Mouse (Mus musculus): ENCODE data around the gene Hipk2.
A peak's percentile ranks its signal among the peaks of the same experiment; 100 is the strongest.

Hipk2 gene

GRCm38 (mm10) chr6:38828211-38828610, 47.8 kb downstream of the Hipk2 start:
- DNase-seq = peak in 1 of 2 experiments; percentile 36

- no peak for DNase-seq
Measured at GRCm38 (mm10) chr6:38827435-38827834, 48.5 kb downstream of the Hipk2 start.

- DNase-seq = no peak
Measured at GRCm38 (mm10) chr6:38826857-38827256, 49.1 kb downstream of the Hipk2 start.

GRCm38 (mm10) chr6:38825886-38826285, 50.1 kb downstream of the Hipk2 start:
- no peak for DNase-seq

- DNase-seq = peak; percentile 22 to 38
Measured at GRCm38 (mm10) chr6:38823827-38824226, 52.1 kb downstream of the Hipk2 start.

GRCm38 (mm10) chr6:38823164-38823563, 52.8 kb downstream of the Hipk2 start:
- DNase-seq = no peak

- no peak for DNase-seq
Measured at GRCm38 (mm10) chr6:38821686-38822085, 54.3 kb downstream of the Hipk2 start.

GRCm38 (mm10) chr6:38820862-38821261, 55.1 kb downstream of the Hipk2 start:
- no peak for DNase-seq

- DNase-seq = peak; percentile 36 to 53
Measured at GRCm38 (mm10) chr6:38816216-38816615, 59.7 kb downstream of the Hipk2 start.

- DNase-seq = no peak
Measured at GRCm38 (mm10) chr6:38815582-38815981, 60.4 kb downstream of the Hipk2 start.

GRCm38 (mm10) chr6:38814690-38815089, 61.3 kb downstream of the Hipk2 start:
- no peak for DNase-seq

- no peak for DNase-seq
Measured at GRCm38 (mm10) chr6:38811459-38812145, 64.4 kb downstream of the Hipk2 start.

GRCm38 (mm10) chr6:38810121-38810475, 65.9 kb downstream of the Hipk2 start:
- no peak for DNase-seq

GRCm38 (mm10) chr6:38809396-38810120, 66.4 kb downstream of the Hipk2 start:
- DNase-seq = peak; percentile 62

- no peak for DNase-seq
Measured at GRCm38 (mm10) chr6:38808317-38808716, 67.6 kb downstream of the Hipk2 start.

- no peak for DNase-seq
Measured at GRCm38 (mm10) chr6:38806963-38807445, 69.0 kb downstream of the Hipk2 start.

GRCm38 (mm10) chr6:38805612-38806011, 70.4 kb downstream of the Hipk2 start:
- peak in 1 of 2 experiments; percentile 49 for DNase-seq

- DNase-seq = no peak
Measured at GRCm38 (mm10) chr6:38801252-38801651, 74.7 kb downstream of the Hipk2 start.

- no peak for DNase-seq
Measured at GRCm38 (mm10) chr6:38797548-38797947, 78.4 kb downstream of the Hipk2 start.

GRCm38 (mm10) chr6:38796993-38797392, 79.0 kb downstream of the Hipk2 start:
- no peak for DNase-seq

GRCm38 (mm10) chr6:38796388-38796787, 79.6 kb downstream of the Hipk2 start:
- DNase-seq = no peak

- no peak for DNase-seq
Measured at GRCm38 (mm10) chr6:38795096-38795816, 80.7 kb downstream of the Hipk2 start.

GRCm38 (mm10) chr6:38792966-38793365, 83.0 kb downstream of the Hipk2 start:
- DNase-seq = peak in 1 of 2 experiments; percentile 33

All from lung, adult 18-20 months (tissue).